Mouse (Mus musculus) forebrain, embryonic 10.5 days (tissue): ENCODE results near the gene Abcg2. TPM values are rescaled to one million over a fixed set of nuclear protein-coding genes. Genes with fewer than 3 reads are reported as not detected.
"Not testable (repeated sequence)": the region's sequence is repeated elsewhere in the genome, so short reads cannot be mapped to it uniquely, and the experiment has no call there.

Source experiments
- DNase-seq: peaks from one replicate; pipeline ENCODE4 v3.0.0-alpha.2; 2017; ENCODE audit warnings: low spot score; ENCODE audit errors: extremely low spot score
- H3K27ac ChIP-seq: fragments of 300-500 bp; sonication (generic); 2 replicates; pipeline ENCODE4 v1.5.1; 2016; ENCODE audit warnings: mild to moderate bottlenecking
- H3K27me3 ChIP-seq: fragments of 300-500 bp; sonication (generic); 2 replicates; pipeline ENCODE4 v1.6.1; 2016; ENCODE audit warnings: mild to moderate bottlenecking; ENCODE audit not compliant: poor library complexity, severe bottlenecking
- H3K36me3 ChIP-seq: fragments of 300-500 bp; sonication (generic); replicated peaks from 2 replicates; pipeline ENCODE4 v1.6.1; 2016; ENCODE audit warnings: mild to moderate bottlenecking, moderate library complexity
- H3K4me1 ChIP-seq: fragments of 300-500 bp; sonication (generic); 2 replicates; pipeline ENCODE4 v1.6.1; 2016
- H3K4me3 ChIP-seq: fragments of 300-500 bp; sonication (generic); 2 replicates; pipeline ENCODE4 v1.5.1; 2016; ENCODE audit warnings: mild to moderate bottlenecking, moderate library complexity
- H3K9me3 ChIP-seq: fragments of 300-500 bp; sonication (generic); 2 replicates; pipeline ENCODE4 v1.6.1; 2016; ENCODE audit warnings: mild to moderate bottlenecking, moderate library complexity
- WGBS: fragments of 180-500 bp; shearing (Covaris S2); methylation state at CpG from one replicate; pipeline ENCODE4 v1.1.7; 2016; 5-methylcytosine and 5-hydroxymethylcytosine counted together
- polyA plus RNA-seq: library from polyadenylated mRNA; unstranded; fragments of >200 nt; fragmentation: Nextera tagmentation; extraction: Ambion mirVana; gene quantifications from 2 replicates; pipeline ENCODE4 v1.2.1, GENCODE M21; 2016

The Abcg2 gene
- 51.1 and 53.7 TPM in 2 replicates for polyA plus RNA-seq

GRCm38 (mm10) chr6:58584223-58584622 lies at the start of gene Abcg2:
Gene Abcg2 (plus strand): TSS chr6:58584523.
- not testable (repeated sequence) for H3K27ac ChIP-seq, H3K4me3 ChIP-seq, H3K36me3 ChIP-seq, H3K4me1 ChIP-seq, H3K27me3 ChIP-seq, DNase-seq, H3K9me3 ChIP-seq
- WGBS = 96% methylated on average over 3 of the region's 3 CpGs

GRCm38 (mm10) chr6:58540263-58540662 lies 44.1 kb upstream of the Abcg2 start:
- DNase-seq, H3K36me3 ChIP-seq, H3K27ac ChIP-seq, H3K9me3 ChIP-seq, H3K4me3 ChIP-seq, H3K27me3 ChIP-seq, H3K4me1 ChIP-seq: not testable (repeated sequence)
- WGBS = 87% methylated on average over 4 of the region's 4 CpGs

GRCm38 (mm10) chr6:58542852-58543251 lies 41.5 kb upstream of the Abcg2 start:
- not testable (repeated sequence) for H3K27me3 ChIP-seq, H3K9me3 ChIP-seq, H3K4me1 ChIP-seq, H3K27ac ChIP-seq, H3K36me3 ChIP-seq, DNase-seq, H3K4me3 ChIP-seq
- WGBS = 56% methylated on average over 8 of the region's 8 CpGs

GRCm38 (mm10) chr6:58544971-58545370 lies 39.4 kb upstream of the Abcg2 start:
- H3K27me3 ChIP-seq, H3K4me3 ChIP-seq, H3K36me3 ChIP-seq, DNase-seq, H3K9me3 ChIP-seq, H3K4me1 ChIP-seq, H3K27ac ChIP-seq: not testable (repeated sequence)
- 61% methylated on average over 2 of the region's 2 CpGs for WGBS

- not testable (repeated sequence) for H3K4me3 ChIP-seq, H3K27me3 ChIP-seq, H3K36me3 ChIP-seq, H3K9me3 ChIP-seq, H3K4me1 ChIP-seq, H3K27ac ChIP-seq, DNase-seq
- 85% methylated on average over 5 of the region's 5 CpGs for WGBS
Measured at GRCm38 (mm10) chr6:58546050-58546449, 38.3 kb upstream of the Abcg2 start.

GRCm38 (mm10) chr6:58546816-58547215 lies 37.5 kb upstream of the Abcg2 start:
- no peak overlapping the region for H3K27ac ChIP-seq
- no peaks in the 10 kb centered on the region for H3K4me1 ChIP-seq
- peak; percentile 20 for DNase-seq
- 10% methylated on average over 4 of the region's 4 CpGs for whole genome bisulfite sequencing
- H3K36me3 ChIP-seq = no peaks in the 10 kb centered on the region
- H3K27me3 ChIP-seq = no peaks in the 10 kb centered on the region
- no peak overlapping the region for H3K4me3 ChIP-seq
- H3K9me3 ChIP-seq = no peaks in the 10 kb centered on the region

GRCm38 (mm10) chr6:58553812-58554211 lies 30.5 kb upstream of the Abcg2 start:
- H3K36me3 ChIP-seq, H3K27ac ChIP-seq, H3K9me3 ChIP-seq, DNase-seq, H3K4me3 ChIP-seq, H3K4me1 ChIP-seq, H3K27me3 ChIP-seq: not testable (repeated sequence)

- H3K9me3 ChIP-seq, H3K27ac ChIP-seq, DNase-seq, H3K36me3 ChIP-seq, H3K27me3 ChIP-seq, H3K4me3 ChIP-seq: not testable (repeated sequence)
- 40% methylated on average over 3 of the region's 3 CpGs for WGBS
- peaks cover 16% of the 10 kb centered on the region for H3K4me1 ChIP-seq
Measured at GRCm38 (mm10) chr6:58593987-58594844, 9.9 kb downstream of the Abcg2 start.

- peak overlapping the region; percentile 75 for H3K27ac ChIP-seq
- not testable (repeated sequence) for H3K27me3 ChIP-seq, H3K36me3 ChIP-seq, H3K9me3 ChIP-seq
- H3K4me1 ChIP-seq = peaks cover 16% of the 10 kb centered on the region
- WGBS = 5% methylated on average over 8 of the region's 9 CpGs
- DNase-seq = peak; percentile 19
- peak overlapping the region; percentile 47 for H3K4me3 ChIP-seq
Measured at GRCm38 (mm10) chr6:58595639-58596293, 11.4 kb downstream of the Abcg2 start.

- peaks cover 16% of the 10 kb centered on the region for H3K4me1 ChIP-seq
- DNase-seq = peak; percentile 46
- WGBS = 16% methylated on average over 16 of the region's 16 CpGs
- H3K4me3 ChIP-seq = peak overlapping the region; percentile 47
- H3K9me3 ChIP-seq = peaks cover 7% of the 10 kb centered on the region; the same call in 1 of the 2 replicates
- H3K36me3 ChIP-seq = no peaks in the 10 kb centered on the region
- peak overlapping the region; percentile 75 for H3K27ac ChIP-seq
- no peaks in the 10 kb centered on the region for H3K27me3 ChIP-seq
Measured at GRCm38 (mm10) chr6:58596294-58596653, 12.0 kb downstream of the Abcg2 start.

- not testable (repeated sequence) for H3K4me1 ChIP-seq, H3K4me3 ChIP-seq, H3K27me3 ChIP-seq, DNase-seq, H3K9me3 ChIP-seq, H3K36me3 ChIP-seq, H3K27ac ChIP-seq
- whole genome bisulfite sequencing = 93% methylated on average over 1 of the region's 1 CpGs
Measured at GRCm38 (mm10) chr6:58602119-58602518, 17.8 kb downstream of the Abcg2 start.

- not testable (repeated sequence) for H3K27me3 ChIP-seq, H3K9me3 ChIP-seq, H3K4me3 ChIP-seq, H3K36me3 ChIP-seq, DNase-seq, H3K27ac ChIP-seq, H3K4me1 ChIP-seq
Measured at GRCm38 (mm10) chr6:58602991-58603390, 18.7 kb downstream of the Abcg2 start.

GRCm38 (mm10) chr6:58603485-58604090 lies 19.3 kb downstream of the Abcg2 start:
- H3K27ac ChIP-seq = not testable (repeated sequence)
- WGBS = 75% methylated on average over 3 of the region's 3 CpGs

More at GRCm38 (mm10) chr6:58603485-58604090, 19.3 kb downstream of the Abcg2 start:
- not testable (repeated sequence) for H3K4me3 ChIP-seq, H3K4me1 ChIP-seq, H3K27me3 ChIP-seq, DNase-seq, H3K36me3 ChIP-seq, H3K9me3 ChIP-seq
